Mouse (Mus musculus): ENCODE results near the gene Olfr112.
"Not testable (repeated sequence)": the region's sequence is repeated elsewhere in the genome, so short reads cannot be mapped to it uniquely, and the experiment has no call there.

The Olfr112 gene

GRCm38 (mm10) chr17:37569351-37569750 lies at the start of gene Olfr112:
TSS of gene Olfr112 (minus strand) at chr17:37569451.
- no peak for DNase-seq (ENCODE audit: low read depth)

DNA sequence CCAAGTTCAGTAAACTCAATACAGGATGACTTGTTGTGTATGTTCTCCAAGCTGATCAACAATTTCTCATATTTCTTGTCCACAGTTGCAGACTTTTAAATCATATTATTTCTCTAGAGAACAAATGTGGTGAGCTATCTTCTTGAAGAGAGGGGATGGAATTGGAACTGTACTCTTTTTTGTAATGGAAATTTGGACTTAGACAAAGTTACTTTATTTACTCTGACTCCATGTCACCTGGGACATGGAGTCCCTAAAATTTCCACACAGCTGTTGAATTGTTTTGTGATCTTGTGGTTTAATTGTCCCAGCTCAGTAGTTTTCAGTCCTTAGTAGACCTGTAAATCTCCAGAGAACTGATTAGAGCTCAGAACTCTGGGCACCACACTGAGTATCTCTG lies 23.4 kb upstream of the Olfr112 start, which contains the start of gene Olfr114:
TSS of gene Olfr114 (minus strand) at position 101 of the 400 bp plus-strand sequence.
- DNase-seq (ENCODE audit: low read depth): no peak

DNA sequence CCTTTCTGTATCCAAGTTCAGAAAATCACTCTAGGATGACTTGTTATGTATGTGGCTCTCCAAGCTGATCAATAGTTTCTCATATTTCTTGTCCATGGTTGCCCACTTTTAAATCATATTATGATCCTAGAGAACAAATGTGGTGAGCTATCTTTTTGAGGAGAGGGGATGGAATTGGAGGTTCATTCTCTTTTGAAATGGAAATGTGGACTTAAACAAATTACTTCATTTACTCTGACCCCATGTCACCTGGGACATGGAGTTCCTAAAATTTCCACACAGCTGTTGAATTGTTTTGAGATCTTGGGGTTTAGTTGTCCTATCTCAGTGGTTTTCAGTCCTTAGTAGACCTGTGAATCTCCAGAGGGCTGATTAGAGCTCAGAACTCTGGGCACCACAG lies 8.3 kb upstream of the Olfr112 start, which contains the start of gene Olfr113:
TSS of gene Olfr113 (minus strand) at position 101 of the 400 bp plus-strand sequence.
- DNase-seq (ENCODE audit: low read depth): no peak

DNA sequence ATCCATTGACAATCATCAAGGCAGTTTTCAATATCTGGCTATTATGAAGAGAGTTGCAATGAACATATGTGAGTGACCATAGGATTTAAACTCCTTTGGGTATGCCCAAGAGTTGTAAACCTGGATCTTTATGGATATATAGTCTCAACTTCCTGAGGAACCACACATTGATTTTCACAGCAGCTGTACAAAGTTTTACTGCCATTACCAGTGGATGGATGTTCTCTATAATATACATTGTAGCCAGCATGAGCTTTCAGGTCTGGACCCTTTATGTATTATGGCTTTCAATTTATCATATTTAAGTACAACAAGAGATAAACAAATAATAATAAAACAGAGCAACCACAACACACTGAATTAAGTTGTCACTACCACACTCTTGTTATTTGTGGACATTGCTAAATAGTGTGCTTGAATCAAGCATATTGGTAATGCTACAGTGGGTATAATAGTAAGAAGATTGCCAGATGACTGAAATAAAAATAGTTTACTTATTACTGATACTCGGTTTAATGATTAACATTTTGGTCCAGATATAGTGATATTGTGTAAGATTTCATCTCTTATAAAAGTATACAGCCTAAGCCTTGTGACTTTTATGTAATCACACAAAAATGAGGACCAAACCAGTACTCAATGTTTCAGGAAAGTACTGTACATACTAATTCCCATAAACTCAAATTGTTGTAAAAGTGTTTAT lies 10.2 kb downstream of the Olfr112 start:
- no peak for DNase-seq (ENCODE audit: low read depth)

GRCm38 (mm10) chr17:37543800-37544435 lies 25.3 kb downstream of the Olfr112 start:
- no peak for DNase-seq (ENCODE audit: low read depth)

DNA sequence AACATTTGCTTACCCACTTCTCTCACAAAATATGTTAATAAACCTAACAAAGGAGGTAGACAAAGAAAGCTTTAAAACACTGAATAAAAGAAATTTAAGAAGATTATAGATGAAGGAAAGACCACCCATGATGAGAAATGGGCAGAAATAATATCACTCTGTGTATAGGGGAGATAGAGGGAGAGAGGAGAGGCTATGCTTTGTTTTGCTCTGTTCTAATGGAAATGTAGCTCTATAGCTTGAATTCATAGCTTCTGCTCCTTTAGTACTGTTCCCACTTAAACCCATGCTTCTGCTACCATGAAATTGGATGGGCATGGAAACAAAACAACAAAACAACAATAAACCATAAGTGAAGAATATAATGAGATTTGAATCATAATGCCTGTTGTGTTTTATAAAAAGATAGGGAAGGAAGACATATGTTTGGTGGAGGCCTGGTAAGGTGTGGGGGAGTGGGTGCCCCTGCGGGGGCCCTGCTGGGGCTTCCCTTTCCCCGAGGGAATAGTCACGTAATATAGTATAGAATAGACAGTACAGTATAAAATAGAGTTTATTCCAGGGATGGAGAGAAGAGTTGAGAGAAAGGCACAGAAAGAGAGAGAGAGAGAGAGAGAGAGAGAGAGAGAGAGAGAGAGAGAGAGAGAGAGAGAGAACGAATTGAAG lies 27.7 kb downstream of the Olfr112 start:
- no peak for DNase-seq (ENCODE audit: low read depth)

GRCm38 (mm10) chr17:37538416-37538815 lies 30.8 kb downstream of the Olfr112 start:
- DNase-seq (ENCODE audit: low read depth): not testable (repeated sequence)

GRCm38 (mm10) chr17:37535173-37535572 lies 34.1 kb downstream of the Olfr112 start:
- DNase-seq (ENCODE audit: low read depth): no peak

DNA sequence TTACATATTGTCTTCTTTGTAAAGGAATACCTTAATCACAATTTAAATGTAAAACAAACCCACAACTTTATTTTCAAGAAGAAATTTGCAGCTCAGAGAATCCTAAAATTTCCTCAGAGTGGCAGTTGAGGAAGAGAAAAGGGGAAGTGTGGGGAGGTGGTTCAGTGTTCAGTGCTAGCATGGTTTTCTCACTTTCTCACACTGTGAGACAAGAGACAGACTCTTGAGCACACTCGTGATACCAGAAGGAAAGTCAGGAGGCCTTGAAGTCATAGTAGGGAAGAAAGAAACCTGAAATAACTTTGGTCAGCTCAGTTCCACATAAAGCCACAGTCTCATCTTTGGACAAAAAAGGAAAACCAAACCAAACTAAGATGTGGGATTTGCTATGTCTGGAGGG lies 43.8 kb downstream of the Olfr112 start:
- not testable (repeated sequence) for DNase-seq (ENCODE audit: low read depth)

DNA sequence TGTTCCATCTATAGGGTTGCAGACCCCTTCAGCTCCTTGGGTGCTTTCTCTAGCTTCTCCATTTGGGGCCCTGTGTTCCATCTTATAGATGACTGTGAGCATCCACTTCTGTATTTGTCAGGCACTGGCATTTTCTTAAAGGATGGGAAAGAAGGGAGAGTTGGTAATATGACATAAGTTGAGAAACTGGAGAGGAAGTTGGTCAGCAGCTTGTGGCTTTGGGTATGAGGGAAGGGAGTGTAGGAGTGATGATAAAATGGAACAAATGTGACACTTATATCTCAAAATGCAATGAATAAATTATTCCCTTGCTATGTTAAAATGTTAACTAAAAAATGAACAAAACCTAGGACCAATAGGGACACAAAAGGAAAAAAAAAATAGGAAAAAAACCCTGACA lies 44.6 kb downstream of the Olfr112 start:
- not testable (repeated sequence) for DNase-seq (ENCODE audit: low read depth)
